Mouse (Mus musculus): Measurements from ENCODE around the gene Wdfy2.
"Not testable (repeated sequence)": the region's sequence is repeated elsewhere in the genome, so short reads cannot be mapped to it uniquely, and the experiment has no call there.

- TF ChIP-seq CTCF, POLR2A (IDR thresholded peaks at IDR 0.05; ENCODE audit: extremely low read depth, insufficient read depth, low read length): not testable (repeated sequence)
Observed at GRCm38 (mm10) chr14:62835737-62836136, 1.7 kb upstream of the Wdfy2 start.

All from cortical plate, adult 2 months (tissue).